Mouse (Mus musculus): ENCODE measurements around the gene Oca2.

DNA sequence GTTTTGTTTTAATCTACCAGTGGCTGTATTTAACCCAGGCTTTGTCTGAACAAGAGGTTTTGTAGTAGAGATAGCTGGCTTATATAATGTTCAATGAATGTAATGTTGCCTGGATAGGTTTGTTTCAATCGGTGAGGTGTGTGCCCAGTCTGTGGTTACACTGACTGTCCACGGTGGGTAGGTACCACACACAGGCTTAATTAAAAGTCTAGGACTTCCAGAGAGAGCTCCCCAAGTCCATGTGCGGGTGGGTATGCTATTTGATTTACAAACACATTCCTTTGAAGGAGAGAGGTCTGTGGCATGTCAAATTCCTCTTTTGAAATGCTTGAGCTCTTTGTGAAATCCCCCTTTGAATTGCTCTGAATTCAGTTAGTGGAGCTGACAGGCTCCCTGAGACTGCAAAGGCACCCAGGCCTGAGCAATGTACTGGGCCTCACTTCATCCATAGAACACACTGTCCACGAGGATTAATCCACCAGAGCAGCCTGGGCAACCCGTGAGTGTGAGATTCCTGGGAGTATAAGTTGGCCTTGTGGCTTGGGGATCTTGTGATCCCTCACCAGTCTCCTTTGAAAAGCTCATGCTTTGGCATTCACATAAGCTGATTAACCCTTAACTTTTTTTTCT, 3.7 kb upstream of the Oca2 start:
- TF ChIP-seq POLR2A (IDR thresholded peaks at IDR 0.05; ENCODE audit: insufficient read depth, low read depth, low read length) (no peak), EP300 (IDR thresholded peaks at IDR 0.05; ENCODE audit: insufficient read depth, low read depth, low read length) (no peak)

Data from heart, adult 2 months (tissue).